Mouse (Mus musculus) embryonic fibroblast, embryonic 13.5 days (primary cell): ENCODE measurements around the gene Pik3r2.

Source experiments
- CTCF ChIP-seq: IDR thresholded peaks from 2 replicates; pipeline ENCODE4 v1.5.1; 2011; ENCODE audit warnings: mild to moderate bottlenecking, control low read depth, low read length, moderate library complexity, borderline replicate concordance; ENCODE audit not compliant: insufficient read depth
- POLR2A ChIP-seq: IDR thresholded peaks from 2 replicates; pipeline ENCODE4 v1.6.1; 2011; ENCODE audit warnings: low read depth, mild to moderate bottlenecking, control low read depth, low read length, moderate library complexity

DNA sequence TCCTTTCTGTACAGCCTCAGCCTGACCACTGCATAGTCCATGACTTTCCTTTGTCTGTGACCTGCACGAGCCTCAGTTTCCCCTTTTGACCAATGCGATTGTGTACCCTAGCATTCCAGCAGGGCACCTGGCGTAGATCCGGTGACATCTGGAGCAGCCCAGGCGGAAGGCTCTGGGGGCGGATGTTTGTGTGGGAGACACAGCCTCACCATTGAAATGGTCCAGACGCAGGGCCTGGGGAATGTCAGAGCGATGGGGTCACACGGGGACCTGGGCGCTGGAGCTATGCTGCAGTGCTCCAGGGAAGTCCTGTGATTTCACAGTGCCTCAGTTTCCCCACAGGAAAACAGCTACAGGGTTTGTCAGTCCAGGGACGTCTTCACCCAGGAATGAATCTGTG, 34.3 kb downstream of the Pik3r2 start:
- TF ChIP-seq POLR2A, result no peak
- TF ChIP-seq CTCF, result no peak
